Mouse (Mus musculus) ES-E14 (cell line): ENCODE results near the gene Ewsr1. TPM values are rescaled to one million over a fixed set of nuclear protein-coding genes. Genes with fewer than 3 reads are reported as not detected.

Experiments
- DNase-seq: peaks from one replicate; pipeline ENCODE4 v3.0.0-alpha.2; 2013; ENCODE audit warnings: low read depth, low spot score
- H3K27ac ChIP-seq: 2 replicates; pipeline ENCODE4 v1.5.1; 2012; ENCODE audit warnings: low read depth, mild to moderate bottlenecking, low read length, moderate library complexity, mixed read lengths; ENCODE audit not compliant: poor library complexity, insufficient read depth, severe bottlenecking
- H3K36me3 ChIP-seq: 2 replicates; pipeline ENCODE4 v1.6.1; 2012; ENCODE audit warnings: mild to moderate bottlenecking, low read length, moderate library complexity, mixed read lengths; ENCODE audit not compliant: control insufficient read depth, poor library complexity, insufficient read depth, severe bottlenecking
- H3K4me1 ChIP-seq, 2 experiments: fragments of 150-350 bp in 1 of 2; sonication (generic) in 1 of 2; 2 replicates each; pipeline ENCODE4 v1.6.1; 2012; ENCODE audit warnings: low read length in 2 of 2, mild to moderate bottlenecking in 1 of 2, mixed read lengths in 1 of 2; ENCODE audit not compliant: control insufficient read depth in 2 of 2, insufficient read depth in 2 of 2, poor library complexity in 1 of 2
- H3K4me3 ChIP-seq, 2 experiments: fragments of 150-350 bp in 1 of 2; sonication (generic) in 1 of 2; 2 replicates each; pipeline ENCODE4 v1.5.1; 2012; ENCODE audit warnings: low read length in 2 of 2, low read depth in 1 of 2, mild to moderate bottlenecking in 1 of 2, mixed read lengths in 1 of 2; ENCODE audit not compliant: insufficient read depth in 1 of 2, poor library complexity in 1 of 2, severe bottlenecking in 1 of 2
- H3K9ac ChIP-seq: 2 replicates; pipeline ENCODE4 v1.6.1; 2012; ENCODE audit warnings: low read depth, mild to moderate bottlenecking, low read length, mixed read lengths; ENCODE audit not compliant: poor library complexity, insufficient read depth, severe bottlenecking
- H3K9me3 ChIP-seq: fragments of 150-350 bp; sonication (generic); 2 replicates; pipeline ENCODE4 v1.6.1; 2012; ENCODE audit warnings: low read depth, mild to moderate bottlenecking, low read length; ENCODE audit not compliant: control insufficient read depth, insufficient read depth
- CHD2 ChIP-seq: IDR thresholded peaks from 2 replicates; pipeline ENCODE4 v1.6.1; 2014; ENCODE audit warnings: mild to moderate bottlenecking, low read depth, low read length, inconsistent platforms
- HCFC1 ChIP-seq: IDR thresholded peaks from 2 replicates; pipeline ENCODE4 v1.6.1; 2012; ENCODE audit warnings: low read length, inconsistent platforms, borderline replicate concordance; ENCODE audit not compliant: insufficient read depth
- MAFK ChIP-seq: IDR thresholded peaks from 2 replicates; pipeline ENCODE4 v1.6.1; 2014; ENCODE audit warnings: mild to moderate bottlenecking, low read depth, low read length, inconsistent platforms; ENCODE audit not compliant: insufficient read depth
- ZC3H11A ChIP-seq: IDR thresholded peaks from 2 replicates; pipeline ENCODE4 v1.6.1; 2012; ENCODE audit warnings: low read depth, mild to moderate bottlenecking, inconsistent platforms, low read length, borderline replicate concordance
- ZNF384 ChIP-seq: IDR thresholded peaks from 2 replicates; pipeline ENCODE4 v1.6.1; 2012; ENCODE audit warnings: low read depth, low read length, inconsistent platforms
- in situ Hi-C, 2 experiments: fragments of 600-800 bp; cut with MboI; formaldehyde crosslinking; loops; one replicate each; pipeline ENCODE4 v1.15.1; 2025; ENCODE audit warnings: low sequenced_read_pairs in 2 of 2, inconsistent platforms in 1 of 2; ENCODE audit not compliant: unreplicated experiment in 2 of 2
- total RNA-seq: library from RNA; depleted of rRNA; stranded (reverse); fragments of 300-350 nt; gene quantifications from 2 replicates; pipeline ENCODE4 v1.2.3, GENCODE M21; 2012; rRNA removed

Gene Ewsr1
- 396 and 421 TPM in 2 replicates for total RNA-seq

- Histone ChIP-seq H3K4me3 (peak within 1 kb of the TSS; percentile 79 to 84), H3K4me1 (peaks cover 5 to 11% of the 10 kb centered on the region in 2 experiments; a peak in 3 of 4 replicates), H3K9ac (peak within 1 kb of the TSS; percentile 99), H3K36me3 (peaks cover 11% of the 10 kb centered on the region), H3K27ac (peak within 1 kb of the TSS; percentile 94), H3K9me3 (no peaks in the 10 kb centered on the region)
- TF ChIP-seq HCFC1: no peak
- peak; percentile 45; the same call in 1 of the 2 replicates for TF ChIP-seq CHD2
- TF ChIP-seq ZNF384: peak; percentile 42; the same call in 1 of the 2 replicates
- TF ChIP-seq ZC3H11A: no peak
- peak; percentile 90 for TF ChIP-seq MAFK
- DNase-seq: peak; percentile 92
- in situ Hi-C loops: no loop called here
These were observed at the start of gene Ewsr1, which contains the start of gene Rhbdd3 for GRCm38 (mm10) chr11:5098736-5099542. TSS of gene Ewsr1 (minus strand) at chr11:5099266. TSS of gene Rhbdd3 (plus strand) at chr11:5098926.

GRCm38 (mm10) chr11:5145600-5145999 lies 46.5 kb upstream of the Ewsr1 start:
- TF ChIP-seq CHD2 (no peak), MAFK (no peak), ZNF384 (no peak), ZC3H11A (no peak), HCFC1 (no peak)
- no peak for DNase-seq
- Histone ChIP-seq H3K9ac (no peak overlapping the region), H3K36me3 (no peaks in the 10 kb centered on the region), H3K4me3 (no peak overlapping the region), H3K9me3 (no peaks in the 10 kb centered on the region), H3K4me1 (peaks cover 2 to 5% of the 10 kb centered on the region in 2 experiments; a peak in 1 of 4 replicates), H3K27ac (no peak overlapping the region)
- in situ Hi-C loops: no loop called here

DNA sequence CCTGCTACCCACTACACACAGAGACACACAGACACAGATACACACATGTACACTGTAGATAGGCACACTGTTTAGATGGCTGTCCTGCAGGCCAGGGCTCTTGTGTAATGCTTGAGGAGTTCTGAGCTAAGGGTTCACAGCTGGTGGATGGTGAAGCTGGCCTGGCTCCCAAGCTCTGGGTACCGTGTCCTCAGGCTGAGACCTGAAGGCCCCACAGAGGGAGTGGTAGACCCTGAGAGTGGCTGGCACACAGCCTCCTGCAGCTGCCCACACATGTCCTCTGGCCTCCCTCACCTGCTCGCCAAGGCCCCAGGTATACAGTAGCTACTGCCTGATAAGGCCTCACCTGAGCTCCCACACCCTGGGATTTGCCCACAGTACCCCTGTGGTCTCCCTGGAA lies 42.9 kb upstream of the Ewsr1 start:
- Histone ChIP-seq H3K36me3 (no peaks in the 10 kb centered on the region), H3K9me3 (no peaks in the 10 kb centered on the region), H3K4me3 (no peak overlapping the region), H3K4me1 (peaks cover 2 to 6% of the 10 kb centered on the region in 2 experiments; a peak in 1 of 4 replicates), H3K9ac (no peak overlapping the region), H3K27ac (no peak overlapping the region)
- DNase-seq: no peak
- in situ Hi-C loops: no loop called here
- TF ChIP-seq HCFC1: no peak
- no peak for TF ChIP-seq ZC3H11A
- TF ChIP-seq ZNF384: no peak
- TF ChIP-seq CHD2: no peak
- no peak for TF ChIP-seq MAFK

- Histone ChIP-seq H3K9me3 (no peaks in the 10 kb centered on the region), H3K27ac (no peak overlapping the region), H3K9ac (no peak overlapping the region), H3K36me3 (no peaks in the 10 kb centered on the region), H3K4me3 (no peak overlapping the region), H3K4me1 (peaks cover 2 to 6% of the 10 kb centered on the region in 2 experiments; a peak in 1 of 4 replicates)
- TF ChIP-seq ZNF384: no peak
- TF ChIP-seq ZC3H11A: no peak
- TF ChIP-seq CHD2: no peak
- TF ChIP-seq MAFK: no peak
- no peak for TF ChIP-seq HCFC1
- no peak for DNase-seq
- in situ Hi-C loops: no loop called here
These were observed 42.2 kb upstream of the Ewsr1 start for GRCm38 (mm10) chr11:5141252-5141651.
